Mouse (Mus musculus) Muller cell, postnatal 12 days (primary cell): Measurements from ENCODE around the gene Gnao1.

Source experiments
- DNase-seq: peaks from one replicate; pipeline ENCODE4 v3.0.0-alpha.2; 2015; ENCODE audit errors: inconsistent ontology term

Gene Gnao1

GRCm38 (mm10) chr8:93843858-93844502 lies 34.2 kb downstream of the Gnao1 start:
- no peak for DNase-seq

- DNase-seq: no peak
Observed at GRCm38 (mm10) chr8:93845186-93845585, 35.4 kb downstream of the Gnao1 start.

GRCm38 (mm10) chr8:93852087-93852645 lies 42.4 kb downstream of the Gnao1 start:
- peak; percentile 34 for DNase-seq

- no peak for DNase-seq
Observed at GRCm38 (mm10) chr8:93852851-93853461, 43.2 kb downstream of the Gnao1 start.

- DNase-seq: no peak
Observed at GRCm38 (mm10) chr8:93854676-93855075, 44.9 kb downstream of the Gnao1 start.

- DNase-seq: no peak
Observed at GRCm38 (mm10) chr8:93855272-93855671, 45.5 kb downstream of the Gnao1 start.

GRCm38 (mm10) chr8:93857144-93857543 lies 47.4 kb downstream of the Gnao1 start:
- DNase-seq: no peak

GRCm38 (mm10) chr8:93858286-93858685 lies 48.5 kb downstream of the Gnao1 start:
- DNase-seq: no peak

GRCm38 (mm10) chr8:93860020-93860419 lies 50.3 kb downstream of the Gnao1 start:
- no peak for DNase-seq

GRCm38 (mm10) chr8:93864064-93864463 lies 54.3 kb downstream of the Gnao1 start:
- DNase-seq: no peak

GRCm38 (mm10) chr8:93866271-93866670 lies 56.5 kb downstream of the Gnao1 start:
- peak; percentile 29 for DNase-seq

- no peak for DNase-seq
Observed at GRCm38 (mm10) chr8:93868486-93869221, 58.9 kb downstream of the Gnao1 start.

- peak; percentile 22 for DNase-seq
Observed at GRCm38 (mm10) chr8:93871275-93871674, 61.5 kb downstream of the Gnao1 start.

- no peak for DNase-seq
Observed at GRCm38 (mm10) chr8:93878396-93878795, 68.6 kb downstream of the Gnao1 start.

- DNase-seq: no peak
Observed at GRCm38 (mm10) chr8:93879966-93880365, 70.2 kb downstream of the Gnao1 start.

- DNase-seq: no peak
Observed at GRCm38 (mm10) chr8:93881381-93881780, 71.6 kb downstream of the Gnao1 start.

- no peak for DNase-seq
Observed at GRCm38 (mm10) chr8:93883241-93883640, 73.5 kb downstream of the Gnao1 start.

- no peak for DNase-seq
Observed at GRCm38 (mm10) chr8:93883771-93884170, 74.0 kb downstream of the Gnao1 start.

GRCm38 (mm10) chr8:93884316-93884715 lies 74.5 kb downstream of the Gnao1 start:
- no peak for DNase-seq

GRCm38 (mm10) chr8:93886181-93886580 lies 76.4 kb downstream of the Gnao1 start:
- no peak for DNase-seq

GRCm38 (mm10) chr8:93888150-93888676 lies 78.4 kb downstream of the Gnao1 start:
- DNase-seq: no peak
